Mouse (Mus musculus) cortical plate, adult 2 months (tissue): ENCODE measurements around the gene Nxnl1.

ENCODE experiments used
- CTCF ChIP-seq: fragments of 200-500 bp; IDR thresholded peaks from 2 replicates; pipeline ENCODE4 v1.5.1; 2011; ENCODE audit warnings: mild to moderate bottlenecking, control low read depth, low read length; ENCODE audit not compliant: insufficient read depth; ENCODE audit errors: extremely low read depth
- POLR2A ChIP-seq: fragments of 200-500 bp; IDR thresholded peaks from 2 replicates; pipeline ENCODE4 v1.6.1; 2011; ENCODE audit warnings: mild to moderate bottlenecking, low read length, control low read depth; ENCODE audit not compliant: insufficient read depth; ENCODE audit errors: extremely low read depth

- TF ChIP-seq CTCF (no peak), POLR2A (no peak)
Measured at GRCm38 (mm10) chr8:71575020-71575419, 8.6 kb upstream of the Nxnl1 start.
